Mouse (Mus musculus): ENCODE results near the gene Gm7173. TPM values are rescaled to one million over a fixed set of nuclear protein-coding genes. Genes with fewer than 3 reads are reported as not detected.

Gene Gm7173
- not detected for total RNA-seq (2023)

GRCm38 (mm10) chrX:79516977-79517645 is at the start of gene Gm7173:
Gene Gm7173 (minus strand): TSS chrX:79517285.

Other genes with a start within 250 kb of the Gm7173 start
- not detected for gene Mageb16, start 154.2 kb upstream of the Gm7173 start, total RNA-seq (2023)